Mouse (Mus musculus): ENCODE data around the gene Rab30.

- TF ChIP-seq MYOG (IDR thresholded peaks at IDR 0.05; ENCODE audit: control insufficient read depth, extremely low read depth, insufficient read length) (no peak), CTCF (IDR thresholded peaks at IDR 0.05; ENCODE audit: control insufficient read depth, insufficient read depth, insufficient read length) (no peak), CEBPB (IDR thresholded peaks at IDR 0.05; ENCODE audit: low read depth) (no peak), USF1 (IDR thresholded peaks at IDR 0.05; ENCODE audit: low read depth) (no peak)
Measured at GRCm38 (mm10) chr7:92819656-92820055, 78.3 kb downstream of the Rab30 start.

Data from C2C12 (cell line).